Mouse (Mus musculus) small intestine, adult 2 months (tissue): Measurements from ENCODE around the gene Anxa8. TPM values are rescaled to one million over a fixed set of nuclear protein-coding genes. Genes with fewer than 3 reads are reported as not detected.

ENCODE experiments used
- H3K27ac ChIP-seq: fragments of 200-500 bp; 2 replicates; pipeline ENCODE4 v1.5.1; 2012; ENCODE audit warnings: low read depth, low read length, control low read depth, inconsistent platforms; ENCODE audit not compliant: insufficient read depth
- H3K27me3 ChIP-seq: fragments of 200-500 bp; 2 replicates; pipeline ENCODE4 v1.6.1; 2012; ENCODE audit warnings: mild to moderate bottlenecking, moderate library complexity, low read length, inconsistent platforms; ENCODE audit not compliant: control insufficient read depth, insufficient read depth
- H3K36me3 ChIP-seq: fragments of 200-500 bp; 2 replicates; pipeline ENCODE4 v1.6.1; 2012; ENCODE audit warnings: mild to moderate bottlenecking, low read length, control low read depth, inconsistent platforms; ENCODE audit not compliant: control insufficient read depth, insufficient read depth
- H3K4me1 ChIP-seq: fragments of 200-500 bp; 2 replicates; pipeline ENCODE4 v1.6.1; 2012; ENCODE audit warnings: low read length, inconsistent platforms, mixed read lengths; ENCODE audit not compliant: control insufficient read depth, insufficient read depth, insufficient read length
- H3K4me3 ChIP-seq: fragments of 200-500 bp; 2 replicates; pipeline ENCODE4 v1.5.1; 2012; ENCODE audit warnings: low read depth, mild to moderate bottlenecking, control low read depth, inconsistent platforms, low read length, moderate library complexity
- CTCF ChIP-seq: fragments of 200-500 bp; IDR thresholded peaks from 2 replicates; pipeline ENCODE4 v1.5.1; 2012; ENCODE audit warnings: low read depth, mild to moderate bottlenecking, control low read depth, inconsistent platforms, low read length, moderate library complexity, mixed read lengths; ENCODE audit not compliant: insufficient replicate concordance, insufficient read length; ENCODE audit errors: extremely low read depth
- POLR2A ChIP-seq: fragments of 200-500 bp; IDR thresholded peaks from 2 replicates; pipeline ENCODE4 v1.6.1; 2012; ENCODE audit warnings: low read depth, mild to moderate bottlenecking, control low read depth, inconsistent platforms, low read length, moderate library complexity
- WGBS: fragments of 180-500 bp; shearing (Covaris S2); methylation state at CpG from one replicate; pipeline ENCODE4 v1.1.7; 2018; 5-methylcytosine and 5-hydroxymethylcytosine counted together
- polyA plus RNA-seq: library from polyadenylated mRNA; depleted of rRNA; stranded (reverse); fragments of >200 nt; gene quantifications from 2 replicates; pipeline ENCODE4 v1.2.3, GENCODE M21; 2012; rRNA removed

Gene Anxa8
- polyA plus RNA-seq, 1 experiment = 0.11 TPM

DNA sequence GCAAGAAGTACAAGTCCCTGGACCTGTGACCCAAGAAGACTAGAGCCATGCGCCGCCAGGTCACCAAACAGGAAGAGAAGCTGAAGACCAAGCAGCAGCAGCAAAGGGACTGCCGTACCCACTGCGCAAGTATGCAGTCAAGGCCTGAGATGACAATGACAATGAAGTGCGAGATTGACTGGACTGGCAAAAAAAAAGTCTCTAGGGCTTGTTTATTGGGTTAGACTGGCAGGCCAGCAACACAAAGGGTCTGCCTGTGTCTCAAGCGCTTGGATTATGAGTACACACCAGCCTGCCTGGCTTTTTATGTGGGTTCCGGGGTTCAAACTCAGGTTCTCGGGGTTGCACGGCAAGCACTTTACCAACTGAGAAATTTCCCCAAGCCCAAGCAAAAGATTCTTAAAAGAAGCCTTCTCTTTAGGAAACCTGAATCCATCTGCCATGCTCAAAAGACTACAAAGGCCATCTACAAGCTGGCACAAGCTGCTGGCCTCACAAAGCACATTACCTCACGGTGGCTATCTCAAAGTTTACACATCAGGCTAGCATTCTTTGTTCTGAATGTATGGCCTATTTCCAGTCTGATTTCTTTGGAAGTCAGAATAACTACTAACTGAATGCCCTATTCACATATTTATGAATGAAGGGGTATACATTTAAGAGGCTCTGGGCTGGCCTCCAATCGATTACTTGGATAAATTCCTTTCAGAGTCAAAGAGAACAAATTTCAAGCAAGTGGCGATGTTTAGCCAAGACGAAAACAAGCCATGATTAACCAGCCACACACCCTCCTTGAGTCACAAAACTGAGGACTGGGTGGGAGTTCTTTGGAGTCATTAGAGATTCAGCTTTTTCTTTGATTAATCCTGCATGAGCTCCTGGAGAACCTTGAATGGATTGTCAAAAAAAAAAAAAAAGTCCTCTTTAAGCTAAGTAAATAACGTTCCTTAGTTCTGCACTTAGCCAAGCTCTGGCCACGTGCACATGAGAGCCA is 54.2 kb downstream of the Anxa8 start:
- no peaks in the 10 kb centered on the region for H3K27me3 ChIP-seq
- TF ChIP-seq CTCF = no peak
- TF ChIP-seq POLR2A = no peak
- no peaks in the 10 kb centered on the region for H3K36me3 ChIP-seq
- WGBS = 82% methylated on average over 15 of the region's 15 CpGs
- no peak overlapping the region for H3K4me3 ChIP-seq
- H3K27ac ChIP-seq = no peak overlapping the region
- no peaks in the 10 kb centered on the region for H3K4me1 ChIP-seq

DNA sequence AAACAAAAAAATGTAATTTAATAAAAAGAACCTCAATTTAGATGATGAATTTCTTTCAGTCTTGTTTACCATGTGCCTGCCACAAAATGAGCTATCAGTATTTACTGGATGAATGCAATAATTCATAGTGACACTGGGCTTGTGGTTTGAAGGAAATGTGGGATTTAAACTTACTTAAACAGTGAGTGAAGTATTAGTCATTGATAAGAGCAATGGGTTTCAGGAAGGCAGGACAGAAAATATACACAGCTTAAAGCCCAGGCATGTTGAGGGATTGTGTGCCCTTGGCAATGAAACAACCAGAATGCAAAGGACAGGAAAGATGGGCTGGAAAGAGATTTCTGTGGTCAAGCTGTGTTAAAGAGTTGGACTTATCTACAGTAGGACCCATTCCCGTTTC is 56.5 kb downstream of the Anxa8 start:
- TF ChIP-seq CTCF = no peak
- no peak for TF ChIP-seq POLR2A
- Histone ChIP-seq H3K4me1 (no peaks in the 10 kb centered on the region), H3K36me3 (no peaks in the 10 kb centered on the region), H3K27me3 (no peaks in the 10 kb centered on the region), H3K27ac (no peak overlapping the region), H3K4me3 (no peak overlapping the region)
- 65% methylated on average over 1 of the region's 1 CpGs for WGBS

DNA sequence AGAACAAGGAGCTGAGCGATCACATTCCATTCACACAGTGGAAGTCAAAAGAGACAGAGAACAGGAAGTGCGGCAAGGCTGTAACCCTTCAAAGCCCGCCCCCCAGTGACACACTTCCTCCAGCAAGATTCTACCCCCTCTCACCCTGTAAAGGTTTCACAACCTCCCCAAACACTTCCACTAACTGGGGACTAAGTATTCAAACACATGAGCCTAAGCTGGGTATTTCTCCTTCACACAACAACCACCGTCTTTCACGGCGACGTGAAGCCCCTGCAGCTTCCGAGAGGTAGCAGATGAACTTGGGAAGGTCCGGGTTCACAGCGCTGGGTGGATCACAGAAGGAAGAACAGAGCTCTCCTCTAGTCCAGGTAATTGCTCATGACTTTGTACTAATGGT is 57.1 kb downstream of the Anxa8 start:
- Histone ChIP-seq H3K4me1 (no peaks in the 10 kb centered on the region), H3K27ac (no peak overlapping the region), H3K36me3 (no peaks in the 10 kb centered on the region), H3K27me3 (no peaks in the 10 kb centered on the region), H3K4me3 (no peak overlapping the region)
- WGBS = 91% methylated on average over 10 of the region's 10 CpGs
- no peak for TF ChIP-seq CTCF
- no peak for TF ChIP-seq POLR2A

Other genes starting within 250 kb of the Anxa8 start
- gene Gdf10, start 162.4 kb upstream of the Anxa8 start, polyA plus RNA-seq = 1.2 and 1.8 TPM in 2 replicates
- gene Gdf2, start 144.9 kb upstream of the Anxa8 start, polyA plus RNA-seq = not detected in 2 replicates
- not detected in 2 replicates for gene Rbp3, start 132.0 kb upstream of the Anxa8 start, polyA plus RNA-seq
- gene Zfp488, start 107.2 kb upstream of the Anxa8 start, polyA plus RNA-seq = not detected in 2 replicates
- gene Gm30083, start 70.8 kb upstream of the Anxa8 start, polyA plus RNA-seq = not detected in 2 replicates
- gene Gm5460, start 69.2 kb upstream of the Anxa8 start, polyA plus RNA-seq = not detected in 2 replicates
- not detected in 2 replicates for gene Antxrl, start 33.3 kb upstream of the Anxa8 start, polyA plus RNA-seq
- gene A630023A22Rik, start 16.8 kb downstream of the Anxa8 start, polyA plus RNA-seq = not detected in 2 replicates
- gene Npy4r, start 66.5 kb downstream of the Anxa8 start, polyA plus RNA-seq = 0.14 and 0.91 TPM in 2 replicates
- 0.05 and 0.23 TPM in 2 replicates for gene Gprin2, start 115.7 kb downstream of the Anxa8 start, polyA plus RNA-seq
- gene Syt15, start 133.6 kb downstream of the Anxa8 start, polyA plus RNA-seq = 3.1 and 3.2 TPM in 2 replicates
- gene Shld2, start 224.5 kb downstream of the Anxa8 start, polyA plus RNA-seq = 0.19 and 0.79 TPM in 2 replicates
- 33.8 and 223 TPM in 2 replicates for gene Glud1, start 224.7 kb downstream of the Anxa8 start, polyA plus RNA-seq